Mouse (Mus musculus): ENCODE results near the gene Armc8. TPM values are rescaled to one million over a fixed set of nuclear protein-coding genes. Genes with fewer than 3 reads are reported as not detected.
"Not testable (repeated sequence)": the region's sequence is repeated elsewhere in the genome, so short reads cannot be mapped to it uniquely, and the experiment has no call there.

Gene Armc8
- total RNA-seq (2014; rRNA removed), result 69.2 and 114 TPM in 2 replicates
- 66.9 and 68.5 TPM in 2 replicates for polyA plus RNA-seq (2015; fragmentation: Nextera tagmentation; extraction: Ambion mirVana)

DNA sequence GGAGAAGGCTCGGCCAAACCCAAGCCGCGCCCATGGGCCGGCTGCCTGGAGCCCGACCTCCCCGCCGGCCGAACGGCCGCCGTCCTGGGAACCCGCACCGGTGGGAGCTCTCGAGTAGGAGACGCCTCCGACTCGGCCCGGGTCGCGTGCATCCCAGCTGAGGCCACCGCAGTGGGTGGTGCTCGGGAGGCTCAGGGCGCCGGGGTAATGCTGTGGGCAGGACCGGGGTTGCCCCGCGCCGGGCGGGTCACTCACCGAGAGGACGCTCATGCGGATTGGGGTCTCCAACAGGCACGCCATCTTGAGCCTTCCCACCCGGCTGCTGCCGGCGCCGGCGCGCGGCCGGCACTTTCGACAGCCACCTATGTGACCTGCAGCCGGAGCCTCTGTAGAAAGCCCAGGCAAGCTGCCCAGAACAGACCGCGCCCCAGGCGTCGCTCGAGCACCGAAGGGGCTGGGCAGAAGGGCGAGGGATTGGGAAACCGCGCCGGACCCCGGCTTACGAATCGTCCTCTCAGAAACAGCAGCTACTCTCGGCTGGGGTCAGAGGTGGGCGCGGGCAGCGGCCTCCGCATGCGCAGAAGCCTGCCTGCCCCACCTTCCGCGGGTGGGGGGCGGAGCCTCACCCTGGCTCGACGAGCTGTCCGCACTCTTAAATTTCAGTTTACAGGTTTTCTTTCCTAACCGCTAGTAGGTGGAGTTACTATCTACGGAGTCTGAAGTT is at the start of gene Armc8:
TSS of gene Armc8 (minus strand) at position 553 of the 724 bp plus-strand sequence.
- Histone ChIP-seq H3K9ac (replicated peaks; ENCODE audit: low read length) (peak within 1 kb of the TSS; percentile 96), H3K36me3 (ENCODE audit: insufficient read depth, low read length) (no peaks in the 10 kb centered on the region), H3K9me3 (ENCODE audit: low read length) (no peaks in the 10 kb centered on the region), H3K4me1 (ENCODE audit: insufficient read depth, low read length) (peaks cover 10% of the 10 kb centered on the region), H3K27ac (peak within 1 kb of the TSS; percentile 99), H3K27me3 (ENCODE audit: insufficient read depth, low read length) (no peaks in the 10 kb centered on the region), H3K4me3 (ENCODE audit: low read length) (peak within 1 kb of the TSS; percentile 95), H3K4me2 (ENCODE audit: low read depth, low read length) (peak within 1 kb of the TSS; percentile 75)
- DNase-seq (ENCODE audit: low spot score) (peak; percentile 94), ATAC-seq (peak; percentile 96)
- WGBS, result 0% methylated on average over 68 of the region's 70 CpGs
- TF ChIP-seq CTCF (IDR thresholded peaks at IDR 0.05; ENCODE audit: low read depth), result no peak

DNA sequence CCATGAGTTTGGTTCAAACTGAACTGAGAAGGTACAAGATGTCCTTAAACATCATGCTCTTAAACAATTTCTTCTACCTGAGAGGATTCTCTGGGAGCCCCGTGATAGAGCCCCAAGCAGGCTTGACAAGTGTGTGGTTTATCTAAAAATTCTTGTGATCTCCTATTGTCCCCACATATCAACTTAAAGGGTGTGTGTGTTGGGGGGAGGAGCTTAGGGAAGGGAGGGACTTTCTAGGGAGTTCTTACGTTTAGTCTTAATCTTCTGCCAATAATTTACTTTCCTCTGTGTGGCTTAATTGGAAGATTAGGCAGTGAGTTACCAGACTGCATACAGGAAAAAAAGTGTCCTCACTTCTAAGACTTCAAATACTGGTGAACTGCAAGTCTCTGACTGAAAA is 43.5 kb upstream of the Armc8 start, which contains the start of gene A4gnt:
TSS of gene A4gnt (plus strand) at position 301 of the 400 bp plus-strand sequence.
- WGBS, result 60% methylated on average over 2 of the region's 2 CpGs
- no peak for TF ChIP-seq CTCF (IDR thresholded peaks at IDR 0.05; ENCODE audit: low read depth)
- ATAC-seq, result no peak
- no peak for DNase-seq (ENCODE audit: low spot score)
- Histone ChIP-seq H3K9me3 (ENCODE audit: low read length) (no peaks in the 10 kb centered on the region), H3K9ac (replicated peaks; ENCODE audit: low read length) (no peak within 1 kb of the TSS), H3K27me3 (ENCODE audit: insufficient read depth, low read length) (no peaks in the 10 kb centered on the region), H3K27ac (no peak within 1 kb of the TSS), H3K4me2 (ENCODE audit: low read depth, low read length) (no peak within 1 kb of the TSS), H3K4me1 (ENCODE audit: insufficient read depth, low read length) (no peaks in the 10 kb centered on the region), H3K4me3 (ENCODE audit: low read length) (no peak within 1 kb of the TSS), H3K36me3 (ENCODE audit: insufficient read depth, low read length) (no peaks in the 10 kb centered on the region)

DNA sequence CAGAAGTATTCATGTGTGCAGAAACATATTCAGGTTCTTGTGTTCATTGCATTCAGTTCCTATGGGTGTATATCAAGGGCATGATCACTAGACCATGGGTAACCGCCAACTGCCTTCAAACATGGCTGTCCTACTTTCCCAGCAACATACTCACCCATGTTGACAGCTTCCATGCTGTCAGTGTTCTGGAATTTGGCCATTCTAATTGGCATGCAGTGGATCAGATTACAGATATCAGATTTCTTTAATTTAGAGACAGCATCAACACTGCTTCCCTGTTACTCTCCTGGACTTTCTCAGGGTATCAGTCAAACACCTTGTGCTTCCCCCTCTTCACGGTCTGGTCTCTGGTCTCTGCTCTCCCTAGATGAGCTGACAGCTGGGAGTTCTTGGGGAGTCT is 34.9 kb upstream of the Armc8 start:
- no peaks in the 10 kb centered on the region for H3K4me1 ChIP-seq (ENCODE audit: insufficient read depth, low read length)
- no peaks in the 10 kb centered on the region for H3K27me3 ChIP-seq (ENCODE audit: insufficient read depth, low read length)
- DNase-seq (ENCODE audit: low spot score) (no peak), ATAC-seq (no peak)
- 85% methylated on average over 2 of the region's 2 CpGs for WGBS
- H3K27ac ChIP-seq, result no peak overlapping the region
- H3K4me2 ChIP-seq (ENCODE audit: low read depth, low read length), result no peak overlapping the region
- TF ChIP-seq CTCF (IDR thresholded peaks at IDR 0.05; ENCODE audit: low read depth), result no peak
- no peaks in the 10 kb centered on the region for H3K36me3 ChIP-seq (ENCODE audit: insufficient read depth, low read length)
- H3K9me3 ChIP-seq (ENCODE audit: low read length), result no peaks in the 10 kb centered on the region
- no peak overlapping the region for H3K9ac ChIP-seq (replicated peaks; ENCODE audit: low read length)
- H3K4me3 ChIP-seq (ENCODE audit: low read length), result no peak overlapping the region

DNA sequence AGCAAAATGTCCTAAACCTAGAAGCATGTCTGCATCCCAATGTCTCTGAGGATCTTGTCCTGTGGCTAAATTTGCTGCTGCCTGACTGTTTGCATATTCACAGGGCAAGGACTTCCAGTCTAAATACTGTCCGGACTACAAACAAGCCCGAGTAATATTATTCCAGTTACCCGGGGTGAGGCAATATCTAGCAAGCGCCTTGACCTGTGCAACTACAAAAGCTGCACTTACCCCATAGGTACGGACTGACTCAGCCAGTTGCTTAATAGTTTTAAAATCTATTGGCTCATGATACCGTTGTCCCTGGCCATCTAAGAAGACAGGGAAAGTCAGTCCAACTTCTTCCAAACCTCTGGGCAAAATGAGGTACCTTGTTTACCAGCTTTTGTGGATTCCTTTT is 30.4 kb upstream of the Armc8 start:
- not testable (repeated sequence) for H3K4me3 ChIP-seq (ENCODE audit: low read length); DNase-seq (ENCODE audit: low spot score); ATAC-seq; H3K4me1 ChIP-seq (ENCODE audit: insufficient read depth, low read length); H3K27me3 ChIP-seq (ENCODE audit: insufficient read depth, low read length); H3K36me3 ChIP-seq (ENCODE audit: insufficient read depth, low read length); H3K4me2 ChIP-seq (ENCODE audit: low read depth, low read length); H3K9ac ChIP-seq (replicated peaks; ENCODE audit: low read length); H3K27ac ChIP-seq; H3K9me3 ChIP-seq (ENCODE audit: low read length)
- 94% methylated on average over 6 of the region's 6 CpGs for WGBS

DNA sequence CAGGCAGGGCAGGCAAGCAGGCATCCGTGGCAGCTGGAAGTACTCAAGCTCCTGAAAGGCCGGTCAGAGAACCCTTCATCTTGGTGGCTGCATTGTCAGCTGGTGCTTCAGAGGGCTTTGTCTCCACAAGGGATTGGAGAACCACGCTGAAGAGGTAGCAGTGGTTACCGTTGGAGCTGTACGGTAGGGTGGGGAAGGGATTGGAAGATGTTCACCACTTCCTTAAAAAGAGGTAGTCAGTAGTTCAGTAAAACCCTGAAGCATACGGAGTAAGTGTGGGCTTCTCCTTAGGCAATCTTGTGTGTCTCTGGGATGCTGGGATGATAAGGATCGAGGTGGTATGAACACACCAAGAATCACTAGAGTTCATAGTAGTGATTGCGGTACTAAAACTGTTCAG is 22.4 kb upstream of the Armc8 start:
- Histone ChIP-seq H3K4me3 (ENCODE audit: low read length) (no peak overlapping the region), H3K4me2 (ENCODE audit: low read depth, low read length) (no peak overlapping the region), H3K4me1 (ENCODE audit: insufficient read depth, low read length) (no peaks in the 10 kb centered on the region), H3K36me3 (ENCODE audit: insufficient read depth, low read length) (no peaks in the 10 kb centered on the region), H3K27ac (no peak overlapping the region), H3K9me3 (ENCODE audit: low read length) (no peaks in the 10 kb centered on the region), H3K9ac (replicated peaks; ENCODE audit: low read length) (no peak overlapping the region), H3K27me3 (ENCODE audit: insufficient read depth, low read length) (no peaks in the 10 kb centered on the region)
- WGBS, result 76% methylated on average over 8 of the region's 8 CpGs
- DNase-seq (ENCODE audit: low spot score), result no peak
- ATAC-seq, result no peak
- TF ChIP-seq CTCF (IDR thresholded peaks at IDR 0.05; ENCODE audit: low read depth), result no peak

DNA sequence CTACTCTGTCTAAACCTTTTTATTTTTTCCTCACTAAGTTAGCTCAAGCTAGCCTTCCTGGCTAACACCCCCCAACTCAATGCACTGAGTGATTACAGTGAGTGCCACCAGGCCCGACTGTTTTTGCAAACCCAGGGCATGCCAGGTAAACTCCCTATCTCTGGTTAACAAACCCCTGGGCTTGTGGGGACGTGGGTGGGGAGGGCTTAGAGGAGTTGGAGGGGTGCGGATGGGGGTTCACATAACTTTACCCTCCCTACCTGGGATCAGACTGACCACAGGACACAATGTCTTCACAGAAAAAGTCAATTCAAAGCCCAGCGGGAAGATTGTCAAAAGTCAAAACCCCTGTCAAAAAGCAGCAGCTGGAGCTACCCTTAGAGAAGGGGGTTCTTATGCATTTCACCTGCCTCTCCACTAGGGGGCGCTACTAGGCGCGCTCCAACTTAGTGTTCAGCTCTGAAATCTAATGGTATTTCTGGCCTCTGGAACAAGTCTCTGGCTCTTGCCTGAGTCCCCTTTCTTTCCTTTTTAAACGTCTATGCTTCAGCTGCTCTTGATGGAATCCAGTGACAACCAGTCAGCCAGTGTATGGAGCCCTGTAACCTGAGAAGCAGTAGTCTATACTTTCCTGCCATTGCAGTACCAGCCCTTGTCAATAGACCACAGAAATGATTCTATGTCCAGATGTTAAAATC is 19.0 kb upstream of the Armc8 start:
- Histone ChIP-seq H3K27me3 (ENCODE audit: insufficient read depth, low read length) (no peaks in the 10 kb centered on the region), H3K9me3 (ENCODE audit: low read length) (no peaks in the 10 kb centered on the region), H3K27ac (no peak overlapping the region), H3K9ac (replicated peaks; ENCODE audit: low read length) (no peak overlapping the region), H3K4me1 (ENCODE audit: insufficient read depth, low read length) (no peaks in the 10 kb centered on the region), H3K4me3 (ENCODE audit: low read length) (no peak overlapping the region), H3K36me3 (ENCODE audit: insufficient read depth, low read length) (peaks cover 13% of the 10 kb centered on the region), H3K4me2 (ENCODE audit: low read depth, low read length) (no peak overlapping the region)
- peak; percentile 85 for TF ChIP-seq CTCF (IDR thresholded peaks at IDR 0.05; ENCODE audit: low read depth)
- 27% methylated on average over 8 of the region's 8 CpGs for WGBS
- ATAC-seq (no peak), DNase-seq (ENCODE audit: low spot score) (peak; percentile 57)

DNA sequence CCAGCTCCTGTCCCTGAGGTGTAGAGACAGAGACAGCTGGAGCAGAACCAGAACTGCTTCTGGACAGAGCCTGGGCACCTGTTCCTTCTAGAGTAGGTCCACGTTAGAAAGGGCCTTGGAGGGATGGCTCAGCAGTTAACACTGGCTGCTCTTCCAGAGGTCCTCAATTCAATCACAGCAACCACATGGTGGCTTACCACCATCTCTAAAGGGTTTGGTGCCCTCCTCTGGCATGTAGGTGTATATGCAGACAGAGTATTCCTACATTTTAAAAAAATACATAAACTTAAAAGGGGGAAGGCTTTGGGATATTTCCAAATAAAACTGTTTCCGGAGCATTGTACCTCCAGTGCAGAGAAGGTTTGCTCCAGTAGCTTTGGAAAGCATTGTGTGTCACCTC is 12.0 kb upstream of the Armc8 start:
- no peak overlapping the region for H3K4me3 ChIP-seq (ENCODE audit: low read length)
- 44% methylated on average over 2 of the region's 2 CpGs for WGBS
- H3K4me1 ChIP-seq (ENCODE audit: insufficient read depth, low read length), result no peaks in the 10 kb centered on the region

More for the DNA sequence above, 12.0 kb upstream of the Armc8 start:
- TF ChIP-seq CTCF (IDR thresholded peaks at IDR 0.05; ENCODE audit: low read depth), result peak; percentile 83
- H3K27ac ChIP-seq, result no peak overlapping the region
- peaks cover 22% of the 10 kb centered on the region for H3K36me3 ChIP-seq (ENCODE audit: insufficient read depth, low read length)
- H3K27me3 ChIP-seq (ENCODE audit: insufficient read depth, low read length), result no peaks in the 10 kb centered on the region
- DNase-seq (ENCODE audit: low spot score) (peak; percentile 80), ATAC-seq (peak; percentile 58; the same call in 1 of the 2 replicates)
- H3K9me3 ChIP-seq (ENCODE audit: low read length), result no peaks in the 10 kb centered on the region
- no peak overlapping the region for H3K4me2 ChIP-seq (ENCODE audit: low read depth, low read length)
- no peak overlapping the region for H3K9ac ChIP-seq (replicated peaks; ENCODE audit: low read length)

Data from hindbrain, postnatal 0 days (tissue).